Mouse (Mus musculus) ES-Bruce4 (cell line): ENCODE measurements around the gene Sncb.

Experiments
- CTCF ChIP-seq: IDR thresholded peaks from one replicate; pipeline ENCODE4 v1.8.1; 2011; ENCODE audit warnings: low read depth, low read length
- POLR2A ChIP-seq: IDR thresholded peaks from one replicate; pipeline ENCODE4 v1.8.1; 2011; ENCODE audit warnings: low read length; ENCODE audit not compliant: insufficient read depth

DNA sequence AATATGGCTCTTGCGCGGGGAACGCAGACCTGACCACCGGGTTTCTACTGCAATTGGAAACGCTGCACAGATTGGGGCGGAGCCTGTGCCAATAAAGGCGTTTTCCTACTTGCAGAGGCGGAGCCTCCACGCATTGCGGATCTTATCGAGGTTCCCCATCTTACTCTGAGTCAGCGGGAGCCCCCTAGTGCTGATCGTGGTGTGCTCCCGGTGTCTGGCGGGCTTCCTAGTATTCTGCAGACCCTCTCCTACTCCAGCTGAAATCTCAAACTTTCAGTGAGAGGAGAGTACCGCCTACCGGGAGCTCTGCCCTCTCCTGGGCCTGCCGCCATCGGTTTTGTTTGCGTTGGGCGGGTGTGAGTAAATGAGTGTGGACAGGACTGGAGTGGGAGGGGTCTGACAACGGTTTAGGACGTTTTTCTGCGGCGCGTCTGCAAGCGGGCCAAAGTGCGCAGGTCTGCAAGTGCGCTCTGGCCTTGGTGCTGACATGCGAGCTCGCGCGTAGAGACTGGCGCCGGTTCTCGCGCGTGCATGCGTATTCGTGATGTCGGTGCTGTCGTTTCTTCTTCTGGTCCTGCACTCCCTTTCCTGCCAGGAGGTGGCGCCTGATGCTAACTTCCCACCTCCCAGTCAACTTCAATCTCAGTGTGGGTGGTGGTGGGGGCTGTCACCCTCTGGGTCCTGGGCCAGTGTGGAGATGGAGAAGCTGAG is 8.2 kb downstream of the Sncb start:
- TF ChIP-seq POLR2A (no peak), CTCF (peak; percentile 93)
